Mouse (Mus musculus) MEL (cell line): ENCODE results near the gene Ift22.

ENCODE experiments used
- CTCF ChIP-seq, 3 experiments: IDR thresholded peaks in 2 of 3; conservative IDR thresholded peaks in 1 of 3; 2 replicates each; pipeline ENCODE4 v1.5.1; 2011 to 2012; ENCODE audit warnings: low read length in 3 of 3, low read depth in 2 of 3, mild to moderate bottlenecking in 2 of 3, improper control_type of control experiment in 1 of 3, inconsistent platforms in 1 of 3, mixed read lengths in 1 of 3, moderate library complexity in 1 of 3; ENCODE audit not compliant: control insufficient read depth in 1 of 3, insufficient read depth in 1 of 3, poor library complexity in 1 of 3, severe bottlenecking in 1 of 3
- GATA1 ChIP-seq: IDR thresholded peaks from 2 replicates; pipeline ENCODE4 v1.6.1; 2011; ENCODE audit warnings: low read depth, low read length, improper control_type of control experiment
- HCFC1 ChIP-seq: IDR thresholded peaks from 2 replicates; pipeline ENCODE4 v1.6.1; 2012; ENCODE audit warnings: low read depth, mild to moderate bottlenecking, inconsistent platforms, low read length, improper control_type of control experiment, moderate library complexity
- MAX ChIP-seq: IDR thresholded peaks from 2 replicates; pipeline ENCODE4 v1.6.1; 2011; ENCODE audit warnings: low read length, improper control_type of control experiment
- MXI1 ChIP-seq: IDR thresholded peaks from 2 replicates; pipeline ENCODE4 v1.6.1; 2011; ENCODE audit warnings: mild to moderate bottlenecking, low read depth, low read length, improper control_type of control experiment
- MYC ChIP-seq: IDR thresholded peaks from 2 replicates; pipeline ENCODE4 v1.6.1; 2011; ENCODE audit warnings: low read depth, mild to moderate bottlenecking, low read length, improper control_type of control experiment, moderate library complexity
- NELFE ChIP-seq: IDR thresholded peaks from 2 replicates; pipeline ENCODE4 v1.6.1; 2011; ENCODE audit warnings: low read depth, low read length, improper control_type of control experiment
- POLR2A ChIP-seq, 2 experiments: IDR thresholded peaks; 2 replicates each; pipeline ENCODE4 v1.6.1; 2011 to 2012; ENCODE audit warnings: low read length in 2 of 2, mild to moderate bottlenecking in 2 of 2, control low read depth in 1 of 2, improper control_type of control experiment in 1 of 2, low read depth in 1 of 2, moderate library complexity in 1 of 2; ENCODE audit not compliant: control insufficient read depth in 1 of 2, insufficient read depth in 1 of 2, poor library complexity in 1 of 2
- SIN3A ChIP-seq: IDR thresholded peaks from 2 replicates; pipeline ENCODE4 v1.6.1; 2012; ENCODE audit warnings: low read length, improper control_type of control experiment, inconsistent platforms
- TAL1 ChIP-seq: IDR thresholded peaks from 2 replicates; pipeline ENCODE4 v1.6.1; 2012; ENCODE audit warnings: mild to moderate bottlenecking, inconsistent platforms, low read length, moderate library complexity, mixed read lengths

GRCm38 (mm10) chr5:136905630-136906029, 2.3 kb upstream of the Ift22 start:
- TF ChIP-seq MYC (no peak), MXI1 (no peak), GATA1 (no peak), SIN3A (no peak), MAX (no peak), CTCF (IDR thresholded peaks at IDR 0.05 in 2 of 3, conservative IDR thresholded peaks at IDR 0.05 in 1 of 3; ENCODE audit: control insufficient read depth in 1 of 3, insufficient read depth in 1 of 3, low read depth in 2 of 3, low read length in 3 of 3, poor library complexity in 1 of 3, severe bottlenecking in 1 of 3) (peak; percentile 70 to 87 (median 78)), POLR2A (IDR thresholded peaks at IDR 0.05; ENCODE audit: control insufficient read depth in 1 of 2, insufficient read depth in 1 of 2, low read depth in 1 of 2, low read length in 2 of 2, poor library complexity in 1 of 2) (no peak), HCFC1 (no peak), TAL1 (no peak), NELFE (no peak)
